Comparison of ENCODE assay signal across 19 mouse cellular contexts in the genomic region with DNA sequence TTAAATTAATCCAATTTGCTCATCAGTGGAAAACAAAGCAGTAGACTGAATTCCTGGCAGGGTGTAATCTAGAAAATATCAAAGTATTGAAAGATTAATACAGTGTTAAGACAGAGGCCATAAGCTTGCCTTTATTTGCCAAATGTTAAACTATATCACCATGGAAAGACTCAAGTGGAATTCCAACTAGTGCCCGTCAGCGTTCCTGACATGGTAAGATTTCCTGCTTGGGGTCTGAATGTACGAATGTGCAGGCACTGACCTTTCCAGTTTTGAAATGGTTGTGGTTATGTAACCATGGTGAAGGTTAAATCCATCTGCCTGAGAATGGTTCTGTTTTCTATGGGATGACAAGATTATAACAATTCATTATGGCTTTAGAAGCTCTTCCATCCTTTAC.
"Had no signal": no experiment of that assay in that cellular context is flagged by ENCODE, and none has a peak within 500 bp of the region (broad histone marks: within the 10 kb centered on the region; RNA-seq: fewer than 3 reads in every experiment).

No protein-coding gene starts in this region.

- DNase-seq: kidney, adult 18-20 months; kidney, postnatal 25 days; layer of hippocampus, adult 9-11 months; liver; thymus, adult 18-20 months; thymus, postnatal 4 days had no signal

- H3K27me3 ChIP-seq: limb, embryonic 13.5 days; liver, embryonic 12.5 days; liver, embryonic 15.5 days; megakaryocyte, embryonic 14.5 days; midbrain, embryonic 13.5 days; neural tube, embryonic 13.5 days had no signal

- H3K27ac ChIP-seq: kidney, postnatal 0 days; layer of hippocampus, adult 2 months; limb, embryonic 10.5 days; limb, embryonic 13.5 days; liver, embryonic 12.5 days; liver, embryonic 15.5 days; midbrain, embryonic 10.5 days; midbrain, embryonic 13.5 days; neural tube, embryonic 13.5 days had no signal

- H3K9me3 ChIP-seq: limb, embryonic 10.5 days; limb, embryonic 13.5 days; liver, embryonic 12.5 days; liver, embryonic 15.5 days; megakaryocyte, embryonic 14.5 days; midbrain, embryonic 10.5 days; midbrain, embryonic 13.5 days; neural tube, embryonic 13.5 days had no signal

- H3K36me3 ChIP-seq: limb, embryonic 10.5 days; limb, embryonic 13.5 days; liver, embryonic 12.5 days; liver, embryonic 15.5 days; midbrain, embryonic 10.5 days; midbrain, embryonic 13.5 days; neural tube, embryonic 13.5 days had no signal

- H3K4me1 ChIP-seq: limb, embryonic 10.5 days; limb, embryonic 13.5 days; liver, embryonic 12.5 days; liver, embryonic 15.5 days; megakaryocyte, embryonic 14.5 days; midbrain, embryonic 10.5 days; midbrain, embryonic 13.5 days; neural tube, embryonic 13.5 days had no signal

- H3K9ac ChIP-seq: limb, embryonic 13.5 days; liver, embryonic 12.5 days; liver, embryonic 15.5 days; midbrain, embryonic 13.5 days; neural tube, embryonic 13.5 days had no signal

- ATAC-seq: intestine, embryonic 16.5 days; liver, embryonic 12.5 days; midbrain, embryonic 13.5 days; midbrain, embryonic 16.5 days had no signal

- H3K4me2 ChIP-seq: limb, embryonic 13.5 days; liver, embryonic 12.5 days; liver, embryonic 15.5 days; midbrain, embryonic 13.5 days; neural tube, embryonic 13.5 days had no signal

- H3K4me3 ChIP-seq: layer of hippocampus, adult 2 months; limb, embryonic 10.5 days; limb, embryonic 13.5 days; liver, embryonic 12.5 days; liver, embryonic 15.5 days; megakaryocyte, embryonic 14.5 days; midbrain, embryonic 10.5 days; midbrain, embryonic 13.5 days; myocyte; neural tube, embryonic 13.5 days had no signal
